Mouse (Mus musculus) natural killer cell, adult 2 months (primary cell): ENCODE measurements at regions not wholly inside any gene's neighbourhood (a gene's known extent, or its start where the extent isn't known, plus 50 kb on each side); places are given as distances from the start of the nearest gene placed in this dataset.

ENCODE experiments used
- DNase-seq, 2 experiments: peaks; one replicate each; pipeline ENCODE4 v3.0.0; 2022; ENCODE audit warnings: low spot score in 2 of 2

DNA sequence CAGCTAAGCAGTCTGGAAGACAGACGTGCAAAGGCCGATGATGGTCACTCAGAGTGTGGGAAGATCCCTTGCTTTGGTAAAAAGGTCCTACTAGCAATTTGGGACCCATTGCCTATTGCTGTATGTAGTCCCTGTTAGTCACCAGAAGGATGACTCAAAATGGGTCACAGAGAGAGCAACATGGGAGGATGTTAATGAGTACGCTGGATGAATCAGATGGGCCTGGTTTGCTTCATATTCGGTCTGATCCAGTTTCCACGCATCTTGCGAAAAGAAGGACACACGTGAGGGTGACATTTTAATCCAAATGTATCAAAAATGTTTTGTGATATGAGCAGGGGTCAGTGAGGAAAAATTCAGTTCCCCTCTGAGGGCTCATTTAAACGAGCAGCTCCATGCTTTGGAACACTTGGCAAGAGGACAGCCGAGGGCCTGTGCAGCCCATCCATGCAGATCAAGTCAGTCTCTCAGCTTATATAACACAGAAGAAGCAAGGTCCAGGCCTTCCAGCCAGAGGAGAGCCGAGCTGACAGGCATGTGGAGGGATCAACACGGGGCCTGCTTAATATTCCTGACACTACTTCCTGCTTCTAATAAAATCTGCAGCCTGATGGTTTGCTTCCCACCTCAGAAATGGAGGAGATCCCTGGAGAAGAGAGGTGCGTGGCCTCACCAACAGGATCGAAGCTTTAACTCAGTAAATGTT lies 579.2 kb upstream of the Gm26657 start:
- no peak for DNase-seq

GRCm38 (mm10) chr4:56157521-56158065 lies 582.3 kb upstream of the Gm26657 start:
- DNase-seq = no peak

DNA sequence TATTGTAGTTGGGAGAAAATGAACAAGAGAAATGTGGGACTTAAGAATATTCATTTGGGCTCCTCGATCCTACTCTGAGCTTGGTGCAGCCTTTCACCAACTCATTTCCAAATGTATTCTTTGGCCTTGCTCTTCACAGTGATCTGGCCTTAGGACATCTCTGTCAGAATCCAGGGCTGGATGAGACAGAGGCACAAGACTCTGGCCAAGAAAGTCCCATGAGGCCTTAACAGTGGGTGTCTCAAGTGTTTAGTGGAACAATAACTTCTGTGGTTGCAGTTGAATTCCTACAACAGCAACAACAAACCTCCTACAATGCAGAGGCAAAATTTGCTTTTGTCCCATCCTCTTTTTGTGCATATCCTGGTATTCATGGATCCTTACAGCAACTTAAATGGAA lies 589.2 kb upstream of the Gm26657 start:
- no peak for DNase-seq

DNA sequence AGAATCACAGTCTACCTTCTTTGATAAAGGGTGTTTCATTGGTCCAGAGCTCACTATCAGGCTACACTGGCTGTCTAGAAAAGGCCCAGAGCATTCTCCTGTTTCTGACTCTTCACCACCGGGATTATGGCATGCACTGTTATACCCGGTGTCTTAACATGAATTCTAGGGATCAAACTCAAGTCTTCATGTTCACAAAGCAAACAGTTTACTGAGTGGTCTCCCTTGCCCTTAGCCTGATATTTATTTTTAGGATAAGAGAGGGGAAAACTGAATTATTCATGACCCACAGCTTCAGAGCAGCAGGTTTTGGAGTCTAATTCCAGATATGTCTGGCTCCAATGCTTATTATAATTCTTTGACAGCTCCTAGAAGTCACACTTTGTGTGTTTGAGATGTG lies 596.0 kb upstream of the Gm26657 start:
- DNase-seq = no peak

DNA sequence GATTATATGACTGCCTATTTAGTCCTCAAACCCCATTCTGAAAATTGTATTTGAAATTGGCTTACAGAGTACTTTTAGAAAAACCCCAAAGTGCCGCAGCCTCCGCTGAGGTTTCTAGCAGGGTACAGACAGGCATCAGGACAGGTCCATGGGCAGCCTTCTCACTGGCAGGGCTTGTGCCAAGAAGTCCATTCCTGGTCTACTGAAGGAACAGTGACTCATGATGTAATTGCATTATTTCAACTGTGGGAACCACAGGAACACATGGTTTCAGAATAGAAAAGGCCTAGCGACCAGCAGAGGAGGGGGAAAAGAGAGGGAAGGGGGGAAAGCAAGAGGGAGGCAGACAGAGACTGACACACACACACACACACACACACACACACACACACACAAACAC lies 603.0 kb upstream of the Gm26657 start:
- no peak for DNase-seq

DNA sequence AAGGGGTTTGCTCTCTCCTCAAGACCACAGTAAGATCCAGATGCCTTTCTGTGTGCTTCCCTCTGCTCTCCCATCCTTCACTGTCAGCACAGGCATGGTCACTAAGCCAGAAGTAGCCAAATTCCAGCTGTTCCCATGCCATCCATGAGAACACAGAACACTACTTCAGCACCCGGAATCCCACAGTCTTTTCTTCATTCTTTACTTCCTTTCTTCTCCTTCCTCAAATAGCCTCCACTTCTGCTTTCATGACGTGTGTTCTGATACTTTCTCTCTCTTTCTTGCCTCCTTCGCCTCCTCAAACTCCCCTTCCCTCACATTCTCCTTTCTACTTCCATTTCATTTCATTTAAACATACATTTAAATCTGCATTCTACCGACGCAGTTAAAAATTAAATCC lies 602.1 kb upstream of the Klf4 start:
- DNase-seq = no peak

GRCm38 (mm10) chr4:56127730-56128482 lies 595.6 kb upstream of the Klf4 start:
- DNase-seq = no peak

GRCm38 (mm10) chr4:56124515-56124914 lies 592.2 kb upstream of the Klf4 start:
- no peak for DNase-seq

GRCm38 (mm10) chr4:56122198-56122597 lies 589.9 kb upstream of the Klf4 start:
- DNase-seq = peak in 1 of 2 experiments; percentile 0

DNA sequence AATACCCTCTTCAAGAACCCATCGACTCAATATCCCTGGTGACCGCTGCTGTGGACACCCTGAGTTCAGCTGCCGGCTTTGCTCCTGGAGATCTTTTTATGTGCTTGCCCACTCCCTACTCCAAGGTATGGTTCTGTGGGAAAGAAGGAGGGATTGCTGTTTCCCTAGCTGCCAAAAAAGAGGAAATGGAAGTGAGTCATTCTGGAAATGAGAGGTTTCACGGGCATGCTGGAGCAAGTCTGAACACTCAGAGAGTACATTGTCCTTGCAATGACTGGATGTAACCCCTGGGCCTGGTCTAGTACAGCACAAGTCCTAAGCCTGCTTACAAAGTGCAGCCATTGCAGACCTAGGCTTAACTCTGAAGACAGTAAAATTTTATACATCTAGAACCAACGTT lies 589.4 kb upstream of the Klf4 start:
- no peak for DNase-seq

- no peak for DNase-seq
Observed at GRCm38 (mm10) chr4:56120357-56120756, 588.1 kb upstream of the Klf4 start.

GRCm38 (mm10) chr4:56113701-56114196 lies 581.5 kb upstream of the Klf4 start:
- DNase-seq = peak in 1 of 2 experiments; percentile 8

DNA sequence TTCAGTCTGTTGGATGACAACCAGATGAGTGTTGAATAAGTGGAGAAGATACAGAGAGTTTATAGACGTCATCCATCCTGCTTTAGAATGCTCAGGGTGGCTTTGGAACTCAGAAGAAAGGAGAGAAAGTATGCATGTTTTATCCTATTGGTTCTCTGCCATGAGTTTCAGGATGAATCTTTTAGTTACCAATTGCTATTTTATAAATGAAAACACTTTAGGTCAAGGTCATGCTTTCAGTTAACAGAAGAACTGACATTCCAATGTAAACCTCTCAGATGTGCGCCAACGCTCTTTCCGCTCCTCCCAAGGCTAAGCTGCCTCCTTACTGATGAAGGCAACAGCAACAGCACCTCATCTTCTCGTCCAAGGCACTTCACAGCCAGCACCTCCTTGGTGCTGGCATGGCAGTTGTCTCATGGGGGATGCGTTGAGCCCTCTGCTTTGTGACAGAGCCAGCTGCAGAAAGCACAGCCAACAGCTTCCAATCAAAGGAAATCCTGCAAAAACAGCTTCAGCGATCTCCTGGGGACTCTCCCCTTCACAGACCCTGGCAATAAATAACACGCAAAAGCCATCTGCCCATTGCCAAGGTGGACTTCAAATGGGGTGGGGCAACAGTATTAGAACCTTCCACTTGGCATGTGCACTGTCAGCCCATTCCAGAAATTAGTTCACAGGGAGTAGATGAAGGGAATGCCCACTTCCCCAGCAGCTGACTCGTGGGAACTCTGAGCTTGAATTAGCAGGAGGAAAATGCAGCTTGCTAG lies 580.9 kb upstream of the Klf4 start:
- DNase-seq = no peak

GRCm38 (mm10) chr4:56106962-56107361 lies 574.7 kb upstream of the Klf4 start:
- DNase-seq = no peak

GRCm38 (mm10) chr4:56102314-56102713 lies 570.0 kb upstream of the Klf4 start:
- DNase-seq = no peak

GRCm38 (mm10) chr4:56090796-56091195 lies 558.5 kb upstream of the Klf4 start:
- no peak for DNase-seq

DNA sequence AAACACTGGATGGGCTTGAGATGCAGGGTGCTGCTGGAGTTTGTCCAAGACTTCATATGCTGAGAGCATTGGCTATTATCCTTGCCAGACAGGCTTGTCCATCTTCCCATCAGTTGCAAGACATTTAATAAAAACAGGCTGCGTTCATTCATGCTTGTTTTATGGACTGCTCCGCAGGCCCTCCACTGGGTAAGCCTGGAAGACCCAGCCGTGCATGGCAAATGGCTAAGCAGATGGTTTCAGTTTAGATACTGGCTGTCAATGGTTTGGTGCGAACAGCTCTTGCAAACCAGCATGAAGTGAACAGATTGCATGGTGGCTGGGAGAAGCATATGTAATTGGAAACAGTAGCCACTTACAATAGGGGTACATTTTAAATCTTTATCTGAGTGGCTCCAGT lies 556.4 kb upstream of the Klf4 start:
- DNase-seq = no peak

GRCm38 (mm10) chr4:56086306-56086705 lies 554.0 kb upstream of the Klf4 start:
- no peak for DNase-seq

- no peak for DNase-seq
Observed at GRCm38 (mm10) chr4:56084205-56084604, 551.9 kb upstream of the Klf4 start.

GRCm38 (mm10) chr4:56082411-56082810 lies 550.1 kb upstream of the Klf4 start:
- no peak for DNase-seq

- DNase-seq = no peak
Observed at GRCm38 (mm10) chr4:56080960-56081359, 548.7 kb upstream of the Klf4 start.

GRCm38 (mm10) chr4:56070664-56071334 lies 538.5 kb upstream of the Klf4 start:
- peak in 1 of 2 experiments; percentile 8 for DNase-seq
